Mouse (Mus musculus) urinary bladder, postnatal 4 days (tissue): ENCODE data around the gene Gm11562.
A peak's percentile ranks its signal among the peaks of the same experiment; 100 is the strongest.

Experiments used
- DNase-seq, 2 experiments: peaks; one replicate each; pipeline ENCODE4 v3.0.0; 2021 to 2022; ENCODE audit warnings: low spot score in 2 of 2

The Gm11562 gene

DNA sequence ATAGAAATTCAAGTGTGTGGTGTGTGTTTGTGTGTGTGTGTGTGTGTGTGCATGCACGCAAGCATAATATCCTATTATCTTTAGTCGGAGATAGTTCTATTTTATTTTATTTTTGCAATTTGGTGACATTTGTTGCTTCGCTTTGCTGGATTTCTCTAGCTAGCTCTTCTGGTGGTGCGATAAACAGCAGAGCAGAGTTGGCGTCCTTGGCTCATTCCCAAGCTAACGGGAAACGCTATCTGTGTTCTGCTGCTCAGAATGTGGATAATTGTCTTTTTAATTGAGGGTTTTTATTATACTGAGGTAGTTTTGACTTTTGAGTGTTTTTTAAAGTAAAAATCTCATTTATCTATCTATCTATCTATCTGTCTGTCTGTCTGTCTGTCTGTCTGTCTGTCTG is 35.1 kb downstream of the Gm11562 start:
- no peak for DNase-seq

GRCm38 (mm10) chr11:99583245-99583704 is 37.0 kb downstream of the Gm11562 start, which contains the start of gene Krtap1-4:
Krtap1-4 (minus strand) TSS chr11:99583654.
- no peak for DNase-seq

GRCm38 (mm10) chr11:99581564-99581963 is 38.7 kb downstream of the Gm11562 start:
- DNase-seq, result no peak

DNA sequence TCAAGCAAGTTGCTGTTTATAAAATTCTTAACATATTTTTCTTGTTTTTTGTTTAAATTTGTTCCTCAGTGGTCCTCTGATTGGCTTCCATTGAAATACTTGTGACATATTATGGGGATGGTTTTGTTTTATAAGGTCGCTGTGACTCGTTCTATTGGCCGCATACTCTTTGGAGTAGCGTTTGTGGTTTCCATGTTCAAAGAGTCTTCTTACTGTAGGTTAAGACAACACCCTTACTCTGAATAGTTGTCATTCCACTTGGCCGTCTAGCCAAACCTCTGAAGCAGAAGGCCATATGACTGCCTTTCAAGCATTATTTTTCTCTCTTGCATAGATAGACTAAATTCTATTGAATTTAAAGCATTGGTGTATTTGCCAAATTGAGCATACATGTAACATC is 39.2 kb downstream of the Gm11562 start:
- no peak for DNase-seq

GRCm38 (mm10) chr11:99580636-99581035 is 39.6 kb downstream of the Gm11562 start, which contains the start of gene Krtap1-5:
Krtap1-5 (minus strand) TSS chr11:99581016.
- DNase-seq, result no peak

GRCm38 (mm10) chr11:99574106-99574505 is 46.1 kb downstream of the Gm11562 start:
- DNase-seq, result peak; percentile 57 to 84

DNA sequence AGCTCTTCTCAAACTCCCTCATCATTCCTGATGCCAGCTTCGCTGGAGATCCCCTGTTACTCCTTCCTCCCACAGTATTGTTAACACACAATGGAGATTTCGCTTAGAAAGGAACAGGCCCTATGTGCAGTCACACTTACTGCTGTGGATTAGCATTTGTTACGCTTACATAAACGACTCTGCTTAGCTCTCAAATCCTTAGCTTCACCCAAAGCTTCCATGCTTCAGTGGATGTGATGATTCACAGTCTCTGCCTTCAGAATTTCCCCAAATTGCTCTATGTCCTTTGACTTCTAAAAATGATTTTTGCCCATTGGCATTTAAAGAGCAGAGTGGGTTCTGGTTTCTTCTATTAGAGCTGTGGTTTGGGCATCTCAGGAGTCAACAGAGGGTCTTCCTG is 47.1 kb downstream of the Gm11562 start:
- no peak for DNase-seq
